Mouse (Mus musculus) lung, adult 2 months (tissue): ENCODE data around the gene Efcab10. TPM values are rescaled to one million over a fixed set of nuclear protein-coding genes. Genes with fewer than 3 reads are reported as not detected.
A peak's percentile ranks its signal among the peaks of the same experiment; 100 is the strongest.

Source experiments
- DNase-seq: peaks from one replicate; pipeline ENCODE4 v3.0.0; 2022
- H3K4me1 ChIP-seq: fragments of 200-500 bp; 2 replicates; pipeline ENCODE4 v1.6.1; 2011; ENCODE audit warnings: low read length; ENCODE audit not compliant: control insufficient read depth, insufficient read depth
- H3K4me3 ChIP-seq: fragments of 200-500 bp; replicated peaks from 2 replicates; pipeline ENCODE3; 2011; ENCODE audit warnings: low read depth, mild to moderate bottlenecking, control low read depth, low read length; ENCODE audit errors: extremely low read depth
- CTCF ChIP-seq: fragments of 200-500 bp; IDR thresholded peaks from 2 replicates; pipeline ENCODE4 v1.5.1; 2011; ENCODE audit warnings: mild to moderate bottlenecking, low read length, control low read depth; ENCODE audit not compliant: insufficient read depth
- POLR2A ChIP-seq: fragments of 200-500 bp; IDR thresholded peaks from 2 replicates; pipeline ENCODE4 v1.6.1; 2011; ENCODE audit warnings: low read depth, mild to moderate bottlenecking, control low read depth, low read length, borderline replicate concordance; ENCODE audit errors: extremely low read depth
- WGBS: fragments of 180-500 bp; shearing (Covaris S2); methylation state at CpG from one replicate; pipeline ENCODE4 v1.1.7; 2018; 5-methylcytosine and 5-hydroxymethylcytosine counted together
- polyA plus RNA-seq: library from polyadenylated mRNA; depleted of rRNA; stranded (reverse); fragments of >200 nt; gene quantifications from 2 replicates; pipeline ENCODE4 v1.2.3, GENCODE M21; 2012; rRNA removed

The Efcab10 gene
- polyA plus RNA-seq, 1 experiment: 1.6 TPM

DNA sequence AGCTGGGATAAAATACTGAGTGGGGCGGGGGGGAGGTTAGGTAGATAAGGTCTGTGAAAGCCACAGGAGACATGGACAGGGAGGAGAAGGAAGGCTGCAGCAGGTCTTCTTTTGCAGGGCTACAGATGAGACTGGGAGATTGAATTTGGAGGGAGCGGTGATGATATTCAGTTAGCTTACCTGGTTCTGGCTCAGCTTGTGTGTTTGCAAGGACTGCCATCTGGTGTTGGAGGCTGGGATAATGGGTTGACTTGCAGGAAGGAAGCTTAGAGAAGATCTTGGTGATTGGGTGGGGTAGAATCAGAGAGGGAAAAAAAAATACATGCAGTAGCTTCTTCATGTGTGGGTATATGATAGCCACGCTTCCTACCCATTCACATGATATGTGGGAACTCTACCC, 29.7 kb downstream of the Efcab10 start:
- TF ChIP-seq CTCF (peak; percentile 50), POLR2A (no peak)
- WGBS: 24% methylated on average over 3 of the region's 3 CpGs
- no peak for DNase-seq
- Histone ChIP-seq H3K4me1 (no peaks in the 10 kb centered on the region), H3K4me3 (no peak overlapping the region)

DNA sequence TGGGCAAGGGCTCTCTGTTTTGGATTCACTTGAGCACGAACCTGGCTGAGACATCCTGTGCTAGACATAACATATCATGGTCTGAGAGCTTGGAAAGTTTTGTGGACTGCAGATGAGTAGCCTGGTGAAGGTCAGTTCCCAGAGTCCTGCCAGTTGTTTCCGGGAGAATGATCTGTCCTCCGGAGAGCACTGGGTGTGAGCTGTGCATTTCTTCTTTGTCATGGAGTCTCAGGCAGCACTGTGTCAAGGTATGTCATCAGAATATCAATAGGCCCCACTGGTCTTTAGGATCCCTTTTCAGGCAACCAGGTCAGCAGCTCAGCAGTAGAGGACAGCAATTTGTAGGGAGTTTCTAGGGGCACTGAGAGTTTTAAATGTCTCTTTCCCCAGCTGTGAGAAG, 32.6 kb downstream of the Efcab10 start:
- TF ChIP-seq CTCF (no peak), POLR2A (no peak)
- Histone ChIP-seq H3K4me1 (no peaks in the 10 kb centered on the region; the same call in none of the 2 replicates), H3K4me3 (no peak overlapping the region)
- DNase-seq: no peak
- 46% methylated on average over 3 of the region's 3 CpGs for WGBS

DNA sequence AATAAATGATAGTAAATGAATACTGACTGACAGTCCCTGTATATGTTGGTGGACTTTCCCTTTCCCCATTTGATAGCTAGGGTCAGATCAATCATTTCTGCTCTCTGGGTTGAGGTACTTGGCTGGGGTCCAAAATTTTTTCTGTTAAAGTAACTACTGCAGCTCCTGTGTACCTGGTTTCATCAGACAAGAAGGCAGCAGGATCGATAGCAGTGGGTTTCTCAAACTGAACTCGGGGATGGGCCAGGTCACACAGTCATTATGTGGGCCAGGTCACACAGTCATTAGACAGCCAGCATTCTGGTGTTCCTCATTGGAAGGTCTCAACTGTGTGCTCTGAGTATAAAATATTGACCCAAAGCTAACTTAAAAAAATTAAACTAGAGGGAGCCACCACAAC, 33.1 kb downstream of the Efcab10 start:
- DNase-seq: no peak
- no peak overlapping the region for H3K4me3 ChIP-seq
- 80% methylated on average over 2 of the region's 2 CpGs for WGBS
- no peaks in the 10 kb centered on the region; the same call in none of the 2 replicates for H3K4me1 ChIP-seq
- TF ChIP-seq CTCF (no peak), POLR2A (no peak)

DNA sequence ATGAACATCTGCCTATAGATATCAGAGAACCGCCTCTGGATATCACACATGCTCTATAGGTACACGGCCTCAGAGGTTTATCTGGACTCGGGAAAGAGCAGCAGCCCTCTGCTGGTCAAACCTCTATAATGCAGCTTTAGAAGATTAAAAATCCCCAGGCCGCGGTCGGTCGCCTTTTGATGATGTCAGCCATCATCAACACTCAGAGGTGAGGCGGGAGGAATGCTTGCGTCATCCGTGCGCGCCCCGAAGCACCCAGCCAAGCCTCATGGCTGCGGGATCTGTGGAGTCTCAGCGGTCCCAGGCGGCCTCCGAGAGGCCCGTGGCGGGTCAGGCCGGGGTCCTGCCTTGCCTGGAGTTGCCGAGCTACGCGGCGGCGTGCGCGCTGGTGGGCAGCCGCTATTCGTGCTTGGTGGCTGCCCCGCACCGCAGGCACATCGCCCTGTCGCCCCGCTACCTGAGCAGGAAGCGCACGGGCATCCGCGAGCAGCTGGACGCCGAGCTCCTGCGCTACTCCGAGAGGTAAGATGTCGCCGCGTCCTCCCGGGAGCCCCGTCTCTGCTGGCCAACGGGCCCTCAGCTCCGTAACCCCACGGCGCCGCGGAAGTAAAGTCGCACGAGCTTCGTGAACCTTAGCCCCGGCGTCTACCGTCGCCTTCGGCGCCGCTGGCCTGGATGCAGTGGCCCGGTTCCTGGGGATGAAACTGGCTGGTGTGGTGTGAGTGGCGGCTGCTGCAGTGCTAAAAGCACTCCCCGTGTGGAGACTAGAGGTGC, 34.9 kb downstream of the Efcab10 start, which contains the start of gene Twistnb:
Gene Twistnb, plus strand, starts transcription at position 249 of the 774 bp plus-strand sequence.
- H3K4me3 ChIP-seq: peak within 1 kb of the TSS; percentile 78
- peak; percentile 50 for TF ChIP-seq CTCF
- peak; percentile 59; the same call in 1 of the 2 replicates for TF ChIP-seq POLR2A
- under 1% methylated on average over 66 of the region's 66 CpGs for WGBS

DNA sequence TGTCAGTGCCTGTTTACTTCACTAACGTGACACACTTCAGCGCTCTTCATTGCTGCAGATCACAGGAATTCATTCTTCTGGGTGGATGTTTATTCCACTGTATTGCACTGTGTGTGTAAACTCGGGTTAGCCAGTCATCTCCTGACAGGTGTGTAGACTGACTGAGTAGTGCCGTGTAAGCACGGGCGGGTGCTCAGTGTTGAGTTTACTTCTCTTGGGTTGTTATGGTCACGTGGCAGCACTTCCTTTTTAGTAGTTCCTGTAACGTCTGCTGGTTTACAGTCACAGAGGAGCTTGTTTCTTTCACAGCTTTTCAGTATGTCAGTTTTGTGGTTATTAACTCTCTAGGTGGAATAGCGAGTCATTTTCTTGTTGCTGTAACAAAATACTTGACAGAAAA, 39.2 kb downstream of the Efcab10 start:
- 48% methylated on average over 9 of the region's 9 CpGs for WGBS
- no peak for TF ChIP-seq POLR2A
- TF ChIP-seq CTCF: no peak
- Histone ChIP-seq H3K4me1 (no peaks in the 10 kb centered on the region; the same call in none of the 2 replicates), H3K4me3 (peak overlapping the region; percentile 2)
- peak; percentile 13 for DNase-seq

More for the DNA sequence above, 34.9 kb downstream of the Efcab10 start, which contains the start of gene Twistnb:
- peak; percentile 96 for DNase-seq
- no peaks in the 10 kb centered on the region; the same call in none of the 2 replicates for H3K4me1 ChIP-seq

GRCm38 (mm10) chr12:33434758-33435157, 40.1 kb downstream of the Efcab10 start:
- Histone ChIP-seq H3K4me1 (no peaks in the 10 kb centered on the region; the same call in none of the 2 replicates), H3K4me3 (no peak overlapping the region)
- no peak for DNase-seq
- no peak for TF ChIP-seq POLR2A
- peak; percentile 15; the same call in 1 of the 2 replicates for TF ChIP-seq CTCF
- 93% methylated on average over 4 of the region's 4 CpGs for WGBS

Other genes with a start within 250 kb of the Efcab10 start
- 43.5 and 47.8 TPM in 2 replicates for gene Atxn7l1, start 247.2 kb upstream of the Efcab10 start, polyA plus RNA-seq
- gene Twistnb, start 34.8 kb downstream of the Efcab10 start, polyA plus RNA-seq: 22.3 and 42.2 TPM in 2 replicates